Mouse (Mus musculus) CH12.LX (cell line): ENCODE measurements around the gene Emc10. TPM values are rescaled to one million over a fixed set of nuclear protein-coding genes. Genes with fewer than 3 reads are reported as not detected.

Experiments used
- DNase-seq: peaks from one replicate; pipeline ENCODE4 v3.0.0-alpha.2; 2013; ENCODE audit errors: extremely low read depth
- H3K27ac ChIP-seq: 2 replicates; pipeline ENCODE4 v1.5.1; 2012; ENCODE audit warnings: low read depth, mild to moderate bottlenecking, control low read depth, moderate library complexity; ENCODE audit not compliant: insufficient read depth
- H3K27me3 ChIP-seq: replicated peaks from 2 replicates; pipeline ENCODE3; 2012; ENCODE audit warnings: inconsistent platforms
- H3K36me3 ChIP-seq, 2 experiments: replicated peaks in 1 of 2; 2 replicates each; pipeline versions ENCODE3 to v1.6.1; 2012; ENCODE audit warnings: inconsistent platforms in 1 of 2, low read length in 1 of 2, mild to moderate bottlenecking in 1 of 2, mixed read lengths in 1 of 2, moderate library complexity in 1 of 2; ENCODE audit not compliant: control insufficient read depth in 1 of 2, insufficient read depth in 1 of 2
- H3K4me1 ChIP-seq, 2 experiments: 2 replicates each; pipeline ENCODE4 v1.6.1; 2012; ENCODE audit warnings: inconsistent platforms in 1 of 2, moderate library complexity in 1 of 2; ENCODE audit not compliant: insufficient read depth in 2 of 2, control insufficient read depth in 1 of 2
- H3K4me2 ChIP-seq: 2 replicates; pipeline ENCODE4 v1.6.1; 2012; ENCODE audit warnings: low read depth, mild to moderate bottlenecking, control low read depth; ENCODE audit not compliant: poor library complexity, insufficient read depth, severe bottlenecking
- H3K4me3 ChIP-seq, 3 experiments: fragments of 150-350 bp in 1 of 3; sonication (generic) in 1 of 3; replicated peaks in 1 of 3; 2 replicates each; pipeline versions ENCODE3 to v1.5.1; 2011 to 2012; ENCODE audit warnings: low read depth in 2 of 3, low read length in 2 of 3, mild to moderate bottlenecking in 2 of 3, moderate library complexity in 2 of 3, control low read depth in 1 of 3, improper control_type of control experiment in 1 of 3, inconsistent platforms in 1 of 3, mixed read lengths in 1 of 3; ENCODE audit not compliant: poor library complexity in 1 of 3
- H3K79me2 ChIP-seq: replicated peaks from 2 replicates; pipeline ENCODE4 v1.6.1; 2012; ENCODE audit warnings: mild to moderate bottlenecking, moderate library complexity; ENCODE audit not compliant: control insufficient read depth, poor library complexity, insufficient read depth, severe bottlenecking; ENCODE audit errors: extremely low read depth
- H3K9ac ChIP-seq: 2 replicates; pipeline ENCODE4 v1.6.1; 2012; ENCODE audit warnings: low read depth, mild to moderate bottlenecking, control low read depth, moderate library complexity; ENCODE audit not compliant: insufficient read depth
- H3K9me3 ChIP-seq: replicated peaks from 2 replicates; pipeline ENCODE3; 2012; ENCODE audit warnings: low read length, inconsistent platforms, mixed read lengths
- CHD1 ChIP-seq: IDR thresholded peaks from 2 replicates; pipeline ENCODE4 v1.6.1; 2012; ENCODE audit warnings: low read depth, low read length, improper control_type of control experiment, inconsistent platforms
- CHD2 ChIP-seq: IDR thresholded peaks from 2 replicates; pipeline ENCODE4 v1.6.1; 2011; ENCODE audit warnings: low read length, improper control_type of control experiment
- CTCF ChIP-seq, 2 experiments: IDR thresholded peaks in 1 of 2; conservative IDR thresholded peaks in 1 of 2; 2 replicates each; pipeline ENCODE4 v1.5.1; 2011 to 2012; ENCODE audit warnings: low read depth in 2 of 2, low read length in 2 of 2, improper control_type of control experiment in 1 of 2, inconsistent platforms in 1 of 2, mild to moderate bottlenecking in 1 of 2, moderate library complexity in 1 of 2
- E2F4 ChIP-seq: IDR thresholded peaks from 2 replicates; pipeline ENCODE4 v1.6.1; 2011; ENCODE audit warnings: low read depth, low read length, improper control_type of control experiment; ENCODE audit not compliant: insufficient replicate concordance
- ELF1 ChIP-seq: IDR thresholded peaks from 2 replicates; pipeline ENCODE4 v1.6.1; 2014; ENCODE audit warnings: low read depth, mild to moderate bottlenecking, inconsistent platforms, low read length, improper control_type of control experiment
- ETS1 ChIP-seq: conservative IDR thresholded peaks from 2 replicates; pipeline ENCODE4 v1.6.1; 2012; ENCODE audit warnings: low read depth, mild to moderate bottlenecking, inconsistent platforms, low read length, improper control_type of control experiment, moderate library complexity
- GABPA ChIP-seq: IDR thresholded peaks from 2 replicates; pipeline ENCODE4 v1.6.1; 2012; ENCODE audit warnings: low read depth, low read length, improper control_type of control experiment, inconsistent platforms; ENCODE audit not compliant: insufficient replicate concordance
- HCFC1 ChIP-seq: IDR thresholded peaks from 2 replicates; pipeline ENCODE4 v1.6.1; 2012; ENCODE audit warnings: low read depth, mild to moderate bottlenecking, inconsistent platforms, low read length, improper control_type of control experiment
- JUN ChIP-seq: IDR thresholded peaks from 2 replicates; pipeline ENCODE4 v1.6.1; 2011; ENCODE audit warnings: low read depth, mild to moderate bottlenecking, low read length, improper control_type of control experiment, moderate library complexity; ENCODE audit not compliant: insufficient read depth
- KAT2A ChIP-seq: IDR thresholded peaks from 2 replicates; pipeline ENCODE4 v1.6.1; 2012; ENCODE audit warnings: low read length, improper control_type of control experiment, inconsistent platforms; ENCODE audit not compliant: insufficient replicate concordance
- MAFK ChIP-seq: IDR thresholded peaks from 2 replicates; pipeline ENCODE4 v1.6.1; 2011; ENCODE audit warnings: low read length, improper control_type of control experiment; ENCODE audit not compliant: insufficient replicate concordance
- MAX ChIP-seq: IDR thresholded peaks from 2 replicates; pipeline ENCODE4 v1.6.1; 2011; ENCODE audit warnings: low read length, improper control_type of control experiment
- MAZ ChIP-seq: IDR thresholded peaks from 2 replicates; pipeline ENCODE4 v1.6.1; 2012; ENCODE audit warnings: low read depth, mild to moderate bottlenecking, inconsistent platforms, low read length, improper control_type of control experiment, moderate library complexity
- MEF2A ChIP-seq: IDR thresholded peaks from 2 replicates; pipeline ENCODE4 v1.6.1; 2014; ENCODE audit warnings: low read depth, mild to moderate bottlenecking, inconsistent platforms, low read length, improper control_type of control experiment, borderline replicate concordance
- MYC ChIP-seq: IDR thresholded peaks from 2 replicates; pipeline ENCODE4 v1.6.1; 2011; ENCODE audit warnings: low read depth, mild to moderate bottlenecking, improper control_type of control experiment, low read length
- NELFE ChIP-seq: IDR thresholded peaks from 2 replicates; pipeline ENCODE4 v1.6.1; 2011; ENCODE audit warnings: low read depth, low read length, improper control_type of control experiment
- NRF1 ChIP-seq: IDR thresholded peaks from 2 replicates; pipeline ENCODE4 v1.6.1; 2014; ENCODE audit warnings: low read depth, mild to moderate bottlenecking, inconsistent platforms, low read length, improper control_type of control experiment, moderate library complexity
- POLR2A ChIP-seq: IDR thresholded peaks from 2 replicates; pipeline ENCODE4 v1.6.1; 2011; ENCODE audit warnings: low read depth, mild to moderate bottlenecking, improper control_type of control experiment, low read length
- RAD21 ChIP-seq: IDR thresholded peaks from 2 replicates; pipeline ENCODE4 v1.6.1; 2011; ENCODE audit warnings: low read depth, mild to moderate bottlenecking, low read length, improper control_type of control experiment, moderate library complexity
- RCOR1 ChIP-seq: conservative IDR thresholded peaks from 2 replicates; pipeline ENCODE4 v1.6.1; 2012; ENCODE audit warnings: low read depth, mild to moderate bottlenecking, inconsistent platforms, low read length, improper control_type of control experiment
- SMC3 ChIP-seq: IDR thresholded peaks from 2 replicates; pipeline ENCODE4 v1.6.1; 2011; ENCODE audit warnings: low read depth, low read length, improper control_type of control experiment
- TBP ChIP-seq: conservative IDR thresholded peaks from 2 replicates; pipeline ENCODE4 v1.6.1; 2011; ENCODE audit warnings: low read depth, low read length, improper control_type of control experiment
- UBTF ChIP-seq: IDR thresholded peaks from 2 replicates; pipeline ENCODE4 v1.6.1; 2012; ENCODE audit warnings: low read depth, mild to moderate bottlenecking, inconsistent platforms, low read length, improper control_type of control experiment, moderate library complexity
- USF1 ChIP-seq: IDR thresholded peaks from 2 replicates; pipeline ENCODE4 v1.6.1; 2014; ENCODE audit warnings: low read depth, mild to moderate bottlenecking, inconsistent platforms, low read length, improper control_type of control experiment
- ZC3H11A ChIP-seq: IDR thresholded peaks from 2 replicates; pipeline ENCODE4 v1.6.1; 2012; ENCODE audit warnings: low read depth, mild to moderate bottlenecking, inconsistent platforms, low read length, improper control_type of control experiment
- ZKSCAN1 ChIP-seq: IDR thresholded peaks from 2 replicates; pipeline ENCODE4 v1.6.1; 2012; ENCODE audit warnings: low read depth, inconsistent platforms, low read length, improper control_type of control experiment, borderline replicate concordance
- ZNF384 ChIP-seq: IDR thresholded peaks from 2 replicates; pipeline ENCODE4 v1.6.1; 2012; ENCODE audit warnings: low read depth, low read length, improper control_type of control experiment, inconsistent platforms
- dilution Hi-C: fragments of 300-500 bp; cut with MboI; formaldehyde crosslinking; loops from 2 replicates; pipeline ENCODE4 v1.14.3; 2020; ENCODE audit warnings: low sequenced_read_pairs; ENCODE audit not compliant: extremely low pct_unique_long_range_greater_than_20kb, extremely low pct_ligation_motif_present
- in situ Hi-C: fragments of 300-500 bp; cut with MboI; formaldehyde crosslinking; loops from 3 replicates; pipeline ENCODE4 v1.14.3; 2019; ENCODE audit warnings: low sequenced_read_pairs, low pct_ligation_motif_present, low pct_unique_long_range_greater_than_20kb, mixed read lengths
- polyA plus RNA-seq: library from polyadenylated mRNA; unstranded; fragments of >175 nt; gene quantifications from 2 replicates; pipeline ENCODE4 v1.2.1, GENCODE M21; 2012; ENCODE audit warnings: low read depth; ENCODE audit not compliant: insufficient read length
- total RNA-seq, 2 experiments: library from RNA; depleted of rRNA; stranded (reverse); fragments of 300-350 nt in 1 of 2; fragments of >200 nt in 1 of 2; gene quantifications; 2 replicates each; pipeline ENCODE4 v1.2.3; 2012 to 2014

Emc10 gene
- total and polyA plus RNA-seq, 3 experiments = 14.4 to 49.1 (median 32.4) TPM

DNA sequence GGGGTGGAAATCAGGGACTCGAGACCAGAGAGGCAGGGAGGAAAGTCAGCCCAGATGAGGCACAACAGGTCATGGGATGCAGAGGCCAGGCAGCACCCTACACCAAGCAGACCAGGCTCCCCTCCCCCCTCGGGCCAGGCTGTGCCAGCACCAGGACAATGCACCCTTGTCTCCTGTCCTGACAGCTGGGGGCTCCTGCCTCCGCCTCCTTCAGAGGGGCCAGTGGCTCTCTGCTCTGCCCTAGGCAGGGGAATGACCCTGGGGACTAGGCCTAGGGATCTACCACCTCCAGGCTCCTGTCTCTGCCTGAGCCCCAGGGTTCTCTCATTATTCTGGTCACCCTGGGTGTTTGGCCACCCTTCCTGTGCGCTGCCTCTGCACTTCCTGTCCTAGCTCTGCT, 21.9 kb downstream of the Emc10 start:
- Histone ChIP-seq H3K9ac (no peak overlapping the region), H3K4me3 (no peak overlapping the region), H3K36me3 (peaks cover 4 to 25% of the 10 kb centered on the region in 2 experiments), H3K27me3 (peaks cover 44% of the 10 kb centered on the region), H3K79me2 (no peaks in the 10 kb centered on the region), H3K4me2 (no peak overlapping the region), H3K4me1 (peaks cover 4 to 17% of the 10 kb centered on the region in 2 experiments; a peak in 2 of 4 replicates), H3K9me3 (no peaks in the 10 kb centered on the region), H3K27ac (no peak overlapping the region)
- DNase-seq = no peak
- in situ Hi-C loops (loop anchor here (5.0 kb wide), 1 partner anchor 72 kb away; no protein-coding TSS in a partner anchor), dilution Hi-C loops (no loop called here)
- TF ChIP-seq MAX (no peak), TBP (no peak), HCFC1 (no peak), CHD1 (no peak), CTCF (conservative IDR thresholded peaks at IDR 0.05 in 1 of 2, IDR thresholded peaks at IDR 0.05 in 1 of 2; ENCODE audit: low read depth in 2 of 2, low read length in 2 of 2) (no peak), USF1 (no peak), ZNF384 (no peak), MAZ (no peak), E2F4 (no peak), CHD2 (no peak), POLR2A (no peak), JUN (no peak), ELF1 (no peak), ZKSCAN1 (no peak), ETS1 (no peak), KAT2A (no peak), NRF1 (no peak), MYC (no peak), MAFK (no peak)

DNA sequence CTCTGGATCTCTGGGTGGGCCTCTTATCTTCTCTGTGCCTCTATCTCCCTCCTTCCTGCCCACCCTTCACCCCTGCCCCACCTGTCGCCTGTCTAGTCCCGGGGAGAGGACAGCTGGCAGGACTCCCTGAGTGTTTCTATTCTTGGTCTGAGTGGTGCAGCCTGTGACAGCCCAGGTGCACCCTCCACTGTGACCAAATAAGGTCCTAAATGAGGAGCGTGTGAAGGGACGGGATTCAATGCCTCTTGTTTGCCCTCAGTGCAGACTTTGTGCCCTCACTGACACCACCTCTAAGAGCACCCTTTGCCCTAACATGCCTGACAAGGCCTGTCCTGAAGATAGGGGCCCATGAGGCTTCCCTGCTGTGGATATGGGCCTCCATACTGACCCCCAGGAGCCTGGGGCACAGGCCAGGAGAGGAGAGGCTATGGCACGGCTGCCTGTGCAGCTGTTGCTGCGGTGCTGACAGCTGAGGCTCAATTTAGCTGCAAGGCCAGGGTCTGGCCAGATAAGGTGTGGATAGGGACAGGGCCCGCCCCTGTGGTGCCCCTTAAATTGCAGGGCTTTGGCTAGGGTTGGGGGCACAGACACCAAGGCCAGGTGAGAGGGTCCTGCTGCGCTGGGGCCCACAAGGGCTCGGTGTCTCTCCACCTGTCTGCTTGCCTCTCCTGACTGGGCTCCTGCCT, 23.2 kb downstream of the Emc10 start:
- TF ChIP-seq NRF1 (no peak), E2F4 (no peak), ELF1 (no peak), CTCF (conservative IDR thresholded peaks at IDR 0.05 in 1 of 2, IDR thresholded peaks at IDR 0.05 in 1 of 2; ENCODE audit: low read depth in 2 of 2, low read length in 2 of 2) (no peak), UBTF (no peak), MAZ (no peak), SMC3 (no peak), NELFE (no peak), MAFK (no peak), TBP (no peak), RAD21 (no peak), GABPA (no peak), ZC3H11A (no peak), MEF2A (no peak), RCOR1 (no peak)
- Histone ChIP-seq H3K27ac (no peak overlapping the region), H3K36me3 (peaks cover 4 to 27% of the 10 kb centered on the region in 2 experiments), H3K9me3 (no peaks in the 10 kb centered on the region), H3K4me2 (no peak overlapping the region), H3K79me2 (no peaks in the 10 kb centered on the region), H3K9ac (no peak overlapping the region), H3K4me3 (no peak overlapping the region), H3K4me1 (peaks cover 8 to 28% of the 10 kb centered on the region in 2 experiments), H3K27me3 (peaks cover 33% of the 10 kb centered on the region)
- dilution Hi-C loops (no loop called here), in situ Hi-C loops (loop anchor here (5.0 kb wide), 1 partner anchor 71 kb away; no protein-coding TSS in a partner anchor)
- no peak for DNase-seq
